Mouse (Mus musculus) frontal cortex, postnatal 10 days (tissue): Measurements from ENCODE around the gene Prps1l3.
"Not testable (repeated sequence)": the region's sequence is repeated elsewhere in the genome, so short reads cannot be mapped to it uniquely, and the experiment has no call there.

Experiments used
- DNase-seq, 2 experiments: peaks; one replicate each; pipeline ENCODE4 v3.0.0; 2022; ENCODE audit warnings: low spot score in 2 of 2, mixed read lengths in 1 of 2

The Prps1l3 gene

DNA sequence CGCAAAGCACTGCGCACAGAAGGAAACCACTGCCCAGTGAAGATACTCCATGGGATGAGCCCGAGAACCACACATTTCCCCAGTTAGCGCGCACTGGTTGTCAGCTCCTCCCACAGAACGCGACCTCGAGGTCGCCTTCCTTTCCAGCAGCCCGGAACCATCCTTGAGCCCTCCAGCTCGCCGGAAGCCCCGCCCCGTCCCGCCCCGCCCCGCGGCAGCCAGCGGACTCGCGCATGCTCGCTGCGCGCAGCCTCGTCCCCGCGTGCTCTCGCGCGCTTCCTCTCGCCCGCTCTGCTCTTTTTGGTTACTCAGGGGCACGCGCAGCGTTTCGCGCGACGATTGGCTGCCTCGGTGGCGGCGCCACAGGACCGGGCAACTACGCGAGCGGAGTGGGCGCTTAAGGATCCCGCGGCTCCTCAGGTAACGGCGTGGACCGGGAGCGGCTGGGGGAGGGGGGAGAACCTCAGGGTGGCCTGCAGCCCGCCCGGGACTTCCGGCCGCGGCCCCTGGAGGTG, at the start of gene Prps1l3, which contains the start of gene Mipol1:
Prps1l3 (plus strand) TSS at position 221 of the 515 bp plus-strand sequence.
Mipol1 (plus strand) TSS at position 236 of the 515 bp plus-strand sequence.
- peak; percentile 73 to 85 for DNase-seq

DNA sequence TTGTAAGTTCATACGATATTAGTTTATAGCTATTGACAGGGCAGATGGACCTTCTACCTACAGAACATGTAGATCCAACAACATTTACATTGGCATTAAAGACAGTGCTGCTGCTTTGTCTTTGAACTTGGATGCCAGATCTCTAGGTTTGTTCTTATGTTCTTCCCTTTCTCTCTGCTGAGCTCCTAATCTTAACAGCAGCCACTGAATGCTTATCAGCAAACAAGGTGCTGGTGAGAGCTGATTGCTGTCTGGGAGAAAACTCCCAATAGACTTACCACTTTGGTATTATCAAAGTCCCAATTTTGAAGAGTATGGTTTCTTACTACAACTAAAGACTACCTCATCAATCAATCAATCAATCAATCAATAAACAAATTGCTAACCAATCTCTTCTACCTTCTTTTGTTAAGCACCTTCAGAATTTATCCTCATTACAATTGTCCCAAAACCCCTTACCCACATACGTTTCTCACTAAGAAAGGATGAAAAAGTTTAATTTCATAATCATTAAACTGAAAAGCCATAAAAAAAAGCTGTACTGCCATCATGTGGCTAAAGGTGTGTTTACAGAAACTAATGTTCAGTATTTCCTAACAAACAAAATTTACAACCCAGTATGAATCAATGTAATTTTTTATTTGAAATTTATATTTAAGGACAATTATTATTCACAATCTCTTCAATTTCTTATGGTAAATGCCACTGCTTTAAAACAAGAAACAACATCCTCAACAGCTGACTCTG, 45.6 kb upstream of the Prps1l3 start:
- DNase-seq = no peak

DNA sequence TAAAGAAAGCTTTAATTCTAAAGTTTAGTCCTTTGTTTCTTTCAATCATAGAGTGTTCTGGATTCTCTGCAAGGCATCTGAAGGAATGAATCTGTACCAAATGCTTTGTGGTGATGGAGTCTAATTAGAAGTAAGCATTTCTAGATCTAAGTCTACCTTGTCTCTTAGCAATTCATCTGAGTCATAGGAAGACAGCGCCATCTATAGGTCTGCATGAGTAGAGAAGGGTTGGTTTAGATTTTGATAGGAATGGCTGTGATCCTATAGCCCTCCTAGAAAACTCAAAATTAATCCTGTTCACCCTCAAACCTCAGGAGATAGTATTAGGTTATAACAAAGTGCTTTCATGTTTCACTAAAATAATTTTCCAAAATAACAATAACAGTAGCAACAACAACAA, 44.7 kb upstream of the Prps1l3 start:
- DNase-seq = no peak

DNA sequence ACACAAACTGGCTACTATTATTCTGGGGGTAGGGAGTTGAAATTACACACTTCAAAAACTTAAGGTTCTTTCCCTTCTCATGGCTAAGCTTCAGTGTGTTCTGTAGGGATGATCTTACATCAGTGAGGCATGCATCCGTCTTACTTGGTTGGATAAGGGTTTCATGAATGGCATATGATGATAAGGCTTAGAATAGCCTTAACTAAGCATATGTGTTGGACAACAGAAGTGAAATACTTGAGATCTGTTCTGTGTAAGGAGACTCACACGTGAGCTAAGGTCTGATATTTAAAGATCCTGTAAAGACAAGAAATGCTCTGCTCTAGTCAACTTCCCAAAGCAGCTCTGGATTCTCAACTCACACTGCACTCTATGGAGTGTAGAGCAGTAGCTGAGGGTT, 44.1 kb upstream of the Prps1l3 start:
- no peak for DNase-seq

DNA sequence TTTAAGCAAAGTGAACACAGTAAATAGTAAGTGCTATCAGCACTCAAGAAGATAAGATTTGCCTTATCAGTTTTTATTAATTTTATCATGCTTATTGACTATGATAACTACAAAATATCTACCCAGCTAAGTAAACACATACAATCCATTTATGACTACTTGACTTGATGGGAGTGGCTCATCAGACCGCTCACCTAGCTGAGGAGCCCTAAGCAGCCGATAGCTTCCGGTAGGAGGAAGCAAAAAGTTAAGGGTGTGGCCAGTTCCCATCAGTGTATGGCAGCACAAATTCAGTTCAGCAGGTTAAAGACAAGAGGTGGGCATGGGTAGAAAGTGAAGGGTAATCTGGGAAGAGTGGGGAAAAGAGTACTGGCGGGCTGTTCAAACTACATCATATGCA, 43.2 kb upstream of the Prps1l3 start:
- DNase-seq = no peak

DNA sequence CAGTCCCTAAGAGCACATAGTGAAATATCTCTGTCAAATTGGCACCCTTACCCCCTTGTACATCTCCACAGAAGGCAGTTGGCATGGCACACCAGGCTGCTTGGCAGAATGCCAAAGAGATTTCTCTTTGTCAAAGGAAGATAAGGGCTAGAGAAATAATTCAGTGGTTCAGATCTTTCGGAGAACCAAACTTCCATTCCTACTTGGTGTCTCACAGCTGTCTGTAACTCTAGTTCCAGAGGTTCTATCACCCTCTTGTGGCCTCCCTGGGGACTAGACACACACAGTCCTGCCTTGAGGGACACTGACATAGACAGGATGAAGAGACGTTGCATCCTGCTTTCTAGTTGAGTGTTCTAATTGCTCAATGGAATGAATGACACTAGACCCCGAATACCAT, 35.6 kb upstream of the Prps1l3 start:
- no peak for DNase-seq

DNA sequence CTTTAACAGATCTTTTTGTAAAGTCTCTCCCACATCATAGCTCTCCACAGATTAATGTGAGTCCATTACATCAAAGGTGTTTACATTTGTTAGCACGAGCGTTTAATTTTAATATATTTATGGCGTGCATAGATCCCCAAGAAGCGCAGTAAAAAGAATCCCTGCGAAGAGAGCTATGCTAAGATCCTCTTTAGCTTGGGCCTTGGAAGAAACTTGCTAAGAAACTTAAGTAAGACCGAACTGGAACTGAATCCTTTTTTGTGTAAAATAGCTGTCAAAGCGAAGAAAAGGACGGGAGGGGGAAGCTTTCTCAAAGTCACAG, 34.0 kb upstream of the Prps1l3 start:
- DNase-seq = no peak

DNA sequence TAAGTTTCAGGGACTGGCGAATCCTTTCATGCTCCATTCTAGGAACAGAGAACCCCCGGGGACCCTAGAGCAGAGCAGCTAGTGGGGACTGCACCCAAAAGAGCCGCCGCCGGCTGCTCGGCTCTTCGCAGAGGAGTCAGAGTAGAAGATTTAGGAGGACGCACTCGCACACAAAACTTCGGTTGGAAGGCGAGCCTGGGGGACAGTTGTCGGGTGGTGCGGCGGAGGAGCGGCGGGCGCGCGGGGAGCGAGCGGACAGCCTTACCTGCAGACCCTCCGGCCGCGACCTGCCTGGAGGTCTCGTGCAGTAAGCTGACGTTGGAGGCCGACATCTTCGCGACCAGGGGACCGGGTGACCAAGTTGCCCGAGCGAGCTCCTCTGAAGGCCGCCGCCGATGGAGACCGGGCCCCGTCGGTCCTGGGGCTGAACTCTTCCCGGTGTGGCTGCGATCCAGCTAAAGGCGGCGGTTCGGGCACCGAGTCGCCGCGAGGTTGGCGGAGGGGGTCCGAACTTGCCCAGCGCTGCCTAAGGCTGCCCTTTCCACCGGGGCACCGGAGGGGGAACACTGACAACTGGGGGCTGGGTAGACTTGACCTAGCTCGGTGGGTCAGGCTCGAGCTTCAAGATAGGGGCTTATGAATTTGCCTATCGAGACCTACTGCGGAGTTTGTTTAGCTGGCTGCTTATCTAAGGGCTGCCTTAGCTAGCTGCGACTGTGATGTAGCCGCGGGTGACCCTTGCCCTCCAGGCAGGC, 33.4 kb upstream of the Prps1l3 start:
- DNase-seq = peak in 1 of 2 experiments; percentile 8

DNA sequence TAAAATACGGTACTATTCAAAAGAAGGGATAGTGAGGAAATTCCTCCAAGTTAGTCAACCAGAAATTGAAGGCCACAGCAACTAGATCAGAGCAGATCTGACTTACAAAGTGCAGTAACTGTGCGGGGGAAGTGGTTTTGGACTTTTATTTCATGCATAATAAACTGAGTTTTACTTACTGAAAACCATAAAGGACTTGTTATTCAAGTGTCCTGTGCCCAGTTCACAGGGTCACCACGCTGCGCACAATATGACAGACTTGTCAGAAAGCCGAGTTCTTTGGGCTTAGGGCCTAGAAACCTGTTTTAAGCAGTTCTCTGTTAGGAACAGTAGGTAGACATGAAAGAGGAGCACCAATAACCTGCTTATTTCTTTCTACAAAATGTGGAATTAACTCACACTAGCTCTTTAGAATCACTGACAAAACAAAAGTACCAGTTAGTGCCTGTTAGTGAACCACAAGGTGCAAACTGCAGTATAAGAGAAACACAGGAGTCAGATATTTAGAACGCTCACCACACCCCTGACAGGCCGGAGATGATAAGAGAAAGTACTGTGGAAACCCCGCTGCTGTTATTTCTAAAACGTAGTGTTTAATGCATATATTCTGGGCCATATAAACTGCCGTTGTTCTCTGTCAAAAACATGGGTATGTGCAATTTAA, 32.7 kb upstream of the Prps1l3 start, which contains the start of gene Slc25a21:
Slc25a21 (minus strand) TSS at position 110 of the 664 bp plus-strand sequence.
- no peak for DNase-seq

DNA sequence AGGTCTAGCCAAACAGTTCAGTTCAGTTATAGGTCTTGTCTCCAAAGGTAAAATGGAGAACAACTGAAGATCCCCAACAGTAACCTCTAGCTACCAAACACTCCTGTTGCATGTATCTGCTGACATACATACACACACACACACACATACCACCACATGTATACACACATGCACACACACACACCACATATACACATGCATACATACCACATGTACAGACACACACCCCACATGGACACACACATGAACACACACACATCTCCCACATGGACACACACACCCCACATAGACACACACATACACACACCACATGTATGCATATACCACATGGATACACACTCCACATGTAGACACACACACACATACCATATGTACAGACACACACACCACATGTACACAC, 31.9 kb upstream of the Prps1l3 start:
- DNase-seq = no peak

DNA sequence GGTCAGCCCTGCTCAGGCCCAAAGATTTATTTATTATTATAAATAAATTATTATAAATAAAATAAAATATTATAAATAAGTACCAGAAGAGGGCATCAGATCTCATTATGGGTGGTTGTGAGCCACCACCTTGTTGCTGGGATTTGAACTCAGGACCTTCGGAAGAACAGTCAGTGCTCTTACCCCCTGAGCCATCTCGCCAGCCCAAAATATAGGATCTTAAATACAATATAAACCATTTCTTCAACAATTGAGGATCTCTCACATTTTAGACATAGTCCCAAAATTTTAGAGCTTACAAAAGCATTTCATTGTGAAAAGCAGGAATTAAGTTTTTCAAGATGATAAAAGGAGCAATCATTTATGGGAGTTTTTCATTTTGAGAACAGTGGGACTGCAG, 30.8 kb upstream of the Prps1l3 start:
- no peak for DNase-seq

DNA sequence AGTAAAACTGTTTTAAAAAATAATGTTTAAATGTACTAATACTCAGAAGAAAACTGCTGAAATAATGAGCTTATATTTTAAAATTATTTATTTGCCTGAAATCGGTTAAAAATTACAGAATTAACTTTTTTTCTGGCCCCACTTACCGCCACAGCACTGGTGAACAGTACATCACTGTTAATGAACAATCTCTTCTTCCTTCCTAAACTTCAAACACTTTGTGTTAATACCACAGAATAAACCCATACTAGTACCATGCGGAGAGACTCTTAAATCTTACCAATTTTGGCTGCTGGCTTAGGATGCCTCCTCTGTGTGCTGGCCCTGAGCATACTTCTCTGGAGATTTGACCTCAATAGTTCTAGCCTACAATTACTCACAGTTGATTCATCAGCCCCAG, 28.3 kb upstream of the Prps1l3 start:
- no peak for DNase-seq

DNA sequence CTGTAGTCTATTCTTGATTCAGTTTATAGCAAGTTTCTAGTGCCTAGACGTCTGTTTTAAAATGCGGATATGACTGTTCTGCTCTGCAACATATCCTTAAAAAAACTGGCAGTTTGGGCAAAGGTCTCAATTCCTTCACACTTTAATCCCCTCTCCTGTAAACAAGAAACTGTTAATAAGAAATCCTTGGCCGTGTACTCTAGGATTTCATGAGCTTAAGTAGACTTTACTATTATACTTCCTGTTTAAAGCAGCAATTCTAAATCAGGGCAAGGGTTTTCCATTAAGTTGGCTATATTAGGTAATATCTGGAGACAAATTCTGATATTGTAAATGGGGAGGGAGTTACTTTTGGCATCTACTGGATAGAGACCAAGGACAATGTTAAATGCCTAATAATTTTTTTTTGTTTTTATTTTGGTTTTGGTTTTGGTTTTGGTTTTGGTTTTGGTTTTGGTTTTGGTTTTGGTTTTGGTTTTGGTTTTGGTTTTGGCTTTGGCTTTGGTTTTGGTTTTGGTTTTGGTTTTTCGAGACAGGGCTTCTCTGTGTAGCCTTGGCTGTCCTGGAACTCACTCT, 25.8 kb upstream of the Prps1l3 start:
- no peak for DNase-seq

DNA sequence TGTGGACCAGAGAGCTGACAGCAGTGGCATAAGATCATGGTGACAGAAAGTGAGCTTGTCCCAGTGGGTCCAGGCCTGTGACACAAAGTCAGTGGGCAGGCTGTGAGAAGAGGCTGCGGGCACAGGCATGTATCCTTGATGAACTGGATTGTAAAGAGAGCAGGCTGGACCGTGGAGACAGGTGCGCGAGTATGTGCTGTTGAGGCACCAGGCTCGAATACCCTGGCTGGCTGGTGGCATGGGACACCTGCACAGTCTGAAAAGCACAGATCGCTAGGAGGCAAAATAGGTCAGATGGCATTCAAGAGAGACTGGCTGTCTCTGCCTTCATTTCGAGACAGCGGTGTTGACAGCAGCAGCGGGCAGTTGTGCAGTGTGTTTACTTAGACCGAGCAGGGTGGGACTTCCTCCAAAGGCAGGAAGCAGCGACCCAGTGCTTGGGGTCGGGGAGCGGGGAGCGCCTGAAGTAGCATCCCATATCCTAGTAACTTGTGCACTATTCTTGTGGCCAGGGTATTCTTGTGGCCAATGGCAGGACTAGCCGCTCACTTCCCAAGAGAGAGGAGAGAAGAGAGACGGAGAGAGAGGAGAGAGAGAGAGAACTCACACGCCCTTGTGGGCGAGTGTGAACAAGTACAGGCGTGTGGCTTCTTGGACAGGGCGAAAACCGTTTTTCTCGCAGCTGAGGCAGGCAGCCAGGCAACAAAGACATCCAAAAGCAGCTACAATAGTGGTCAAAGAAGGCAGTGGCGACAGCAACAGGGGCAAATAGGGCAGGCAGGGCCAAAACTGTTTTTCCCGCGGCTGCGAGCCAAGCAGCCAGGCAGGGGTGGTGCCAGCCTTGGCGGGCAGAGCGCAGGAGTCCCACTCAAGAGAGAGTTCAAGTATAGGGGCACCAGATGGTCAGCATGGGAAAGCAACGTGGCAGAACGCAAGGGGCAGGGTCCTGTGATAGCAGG, 18.6 kb upstream of the Prps1l3 start:
- peak in 1 of 2 experiments; percentile 32 for DNase-seq

DNA sequence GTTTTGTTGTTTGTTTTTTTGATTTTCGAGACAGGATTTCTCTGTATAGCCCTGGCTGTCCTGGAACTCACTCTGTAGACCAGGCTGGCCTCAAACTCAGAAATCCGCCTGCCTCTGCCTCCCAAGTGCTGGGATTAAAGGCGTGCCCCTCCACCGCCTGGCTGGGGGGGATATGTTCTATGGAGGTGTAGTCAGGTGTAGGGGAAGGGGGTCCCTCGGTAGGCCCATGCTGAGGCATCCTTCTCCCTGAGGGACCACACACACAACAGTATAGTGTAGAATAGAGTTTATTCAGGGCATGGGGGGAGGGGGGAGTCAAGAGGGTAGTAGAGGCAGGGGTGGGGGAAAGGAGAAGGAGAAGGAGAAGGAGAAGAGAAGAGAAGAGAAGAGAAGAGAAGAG, 17.7 kb upstream of the Prps1l3 start:
- DNase-seq = not testable (repeated sequence)

DNA sequence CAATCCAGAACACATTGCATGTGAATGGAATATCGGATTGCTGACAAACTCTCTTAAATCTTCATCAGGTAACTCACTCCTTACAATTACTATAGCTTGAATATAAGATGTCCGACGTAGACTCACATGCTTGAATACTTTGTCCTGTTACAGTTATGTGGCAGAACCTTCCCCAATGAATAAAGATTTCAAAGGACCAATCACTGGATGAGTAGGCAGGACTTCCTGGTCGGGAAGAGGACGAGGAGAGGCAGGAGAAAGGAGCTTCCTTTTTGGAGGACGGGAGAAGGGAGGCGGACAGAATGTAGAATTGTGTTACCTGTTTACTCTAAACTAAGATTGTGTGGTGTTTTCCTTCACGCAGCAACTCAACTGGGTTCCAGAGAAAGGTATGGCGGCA, 3.8 kb upstream of the Prps1l3 start:
- no peak for DNase-seq

DNA sequence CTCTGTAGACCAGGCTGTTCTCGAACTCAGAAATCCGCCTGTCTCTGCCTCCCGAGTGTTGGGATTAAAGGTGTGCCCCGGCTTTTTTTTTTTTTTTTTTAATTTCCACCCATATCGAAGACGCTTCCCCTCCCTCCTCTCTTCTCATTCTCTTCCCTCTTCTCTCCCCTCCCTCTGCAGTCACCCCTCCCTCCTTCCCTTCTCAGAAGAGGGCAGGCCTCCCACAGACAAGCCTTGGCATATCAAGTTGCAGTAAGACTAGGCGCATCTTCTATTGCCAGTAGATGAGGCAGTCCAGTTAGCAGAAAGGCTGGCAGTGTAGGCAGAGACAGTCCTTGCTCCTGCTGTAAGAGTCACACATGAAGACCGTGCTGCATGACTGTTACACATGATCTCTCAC, 2.4 kb upstream of the Prps1l3 start:
- no peak for DNase-seq

DNA sequence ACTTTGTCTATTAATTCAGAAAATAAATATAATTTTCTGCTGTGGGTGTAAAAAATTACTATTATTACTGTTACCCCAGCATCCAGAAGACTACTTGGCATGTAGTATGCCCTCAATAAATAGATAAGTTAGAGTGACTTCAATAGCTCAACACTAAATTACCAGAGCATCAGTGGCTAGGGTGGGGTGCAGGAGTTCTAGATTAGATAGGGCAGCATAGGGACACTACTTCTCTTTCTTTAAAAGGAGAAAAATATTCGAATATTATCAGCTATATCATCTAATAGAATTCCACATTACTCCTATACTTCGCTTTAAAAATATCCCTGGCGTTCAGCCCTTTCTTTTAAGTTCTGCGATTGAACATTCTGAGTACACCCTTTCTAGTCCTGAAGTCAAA, 509 bp upstream of the Prps1l3 start:
- no peak for DNase-seq

DNA sequence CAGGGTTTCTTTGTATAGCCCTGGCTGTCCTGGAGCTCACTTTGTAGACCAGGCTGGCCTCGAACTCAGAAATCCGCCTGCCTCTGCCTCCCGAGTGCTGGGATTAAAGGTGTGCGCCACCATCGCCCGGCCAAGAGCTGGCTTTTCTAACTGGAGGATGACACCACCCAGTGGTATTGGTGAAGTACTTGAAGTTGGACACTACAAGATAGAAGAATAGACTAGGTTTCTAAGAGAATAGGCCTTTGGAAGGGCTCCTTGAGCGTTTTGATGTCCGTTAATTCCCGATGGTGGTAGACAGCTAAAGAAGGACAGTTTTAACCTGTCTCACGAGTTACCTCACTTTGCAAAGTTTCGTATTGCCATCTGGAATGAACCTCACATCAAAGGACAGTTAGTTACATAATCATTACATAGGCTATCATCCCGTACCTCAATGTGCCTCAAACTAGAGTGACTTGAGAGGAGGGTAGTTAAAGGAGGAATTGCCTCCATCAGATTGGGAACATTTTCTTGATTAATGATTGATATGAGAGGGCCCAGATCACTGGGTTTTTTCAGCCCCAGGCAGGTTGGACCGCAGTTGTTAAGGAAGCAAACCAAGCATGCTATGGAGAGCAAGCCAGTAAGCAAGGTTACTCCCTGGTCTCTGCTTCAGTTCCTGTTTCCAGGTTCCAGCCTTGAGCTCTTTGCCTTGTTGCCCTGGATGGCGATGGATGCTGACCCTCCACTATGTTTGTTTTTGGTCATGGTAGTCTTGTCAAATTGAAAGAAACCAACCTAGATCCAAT, 1.1 kb downstream of the Prps1l3 start:
- DNase-seq = no peak

DNA sequence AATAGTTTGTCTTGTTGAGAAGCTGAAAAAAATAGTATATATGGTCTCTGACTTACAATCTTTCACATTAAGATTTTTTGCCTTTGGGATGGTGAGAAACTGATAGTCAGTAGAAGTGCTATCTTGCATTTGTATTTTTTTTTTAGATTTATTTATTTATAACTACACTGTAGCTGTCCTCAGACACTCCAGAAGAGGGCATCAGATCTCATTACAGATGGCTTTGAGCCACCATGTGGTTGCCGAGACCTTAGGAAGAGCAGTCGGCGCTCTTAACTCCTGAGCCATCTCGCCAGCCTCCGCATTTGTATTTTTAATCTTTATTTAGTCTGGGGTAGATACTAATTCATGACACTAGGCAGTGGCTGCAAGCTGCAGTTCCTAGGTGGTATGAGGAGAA, 3.2 kb downstream of the Prps1l3 start:
- DNase-seq = no peak
